Comparison of ENCODE assay signal across 18 mouse cellular contexts in the genomic region with DNA sequence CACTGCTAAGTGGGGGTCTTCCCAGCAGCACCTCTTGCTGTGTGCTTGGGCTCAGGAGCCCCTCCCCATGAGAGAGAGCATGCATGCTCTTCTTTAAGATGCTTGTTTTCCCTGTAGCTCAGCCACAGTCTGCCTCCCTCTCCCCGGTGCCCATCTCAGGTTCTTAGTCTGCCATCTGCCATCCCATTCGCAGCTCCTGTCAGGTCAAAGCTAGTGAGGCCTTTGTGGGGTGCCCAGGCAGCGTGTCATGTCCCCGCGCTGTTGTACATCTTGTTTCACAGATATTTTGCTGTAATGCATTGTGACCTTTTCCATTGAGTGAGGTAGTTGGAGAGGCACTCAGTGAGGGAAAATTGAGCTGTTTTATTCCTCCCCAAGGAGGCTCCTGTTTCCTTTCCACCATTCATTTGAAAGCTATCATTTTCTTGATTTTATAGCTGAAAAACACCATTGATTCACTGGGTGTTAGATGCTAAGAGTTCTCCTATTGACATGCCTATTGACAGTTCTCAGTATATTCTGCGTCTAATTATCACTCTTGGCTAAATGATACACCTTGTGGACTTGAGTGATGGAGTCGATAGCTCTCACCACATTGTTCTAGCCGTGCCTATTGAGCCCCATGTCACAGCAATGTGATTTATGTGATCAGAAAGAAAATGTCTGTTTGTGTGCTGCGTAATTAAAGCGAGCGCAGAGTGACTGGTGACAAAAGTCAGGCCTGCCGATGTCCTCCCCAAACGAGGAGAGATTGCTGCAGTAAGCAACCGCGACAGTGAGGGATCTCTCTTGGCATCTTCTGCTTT.
DNase-seq lines count a peak whose midpoint lies in the region; ATAC-seq and TF ChIP-seq lines count a peak whose summit lies in the region.
"Had no signal": no experiment of that assay in that cellular context is flagged by ENCODE, and none has a peak within 500 bp of the region (broad histone marks: within the 10 kb centered on the region; RNA-seq: fewer than 3 reads in every experiment).

No protein-coding gene starts in this region.

- H3K4me2 ChIP-seq in hindbrain, embryonic 11.5 days (replicated peaks; ENCODE audit: low read depth, low read length): no peak overlapping the region
- H3K4me2 ChIP-seq in hindbrain, postnatal 0 days (ENCODE audit: low read depth, low read length): no peak overlapping the region
- H3K4me2 ChIP-seq in neural tube, embryonic 11.5 days (ENCODE audit: low read depth): no peak overlapping the region
- H3K4me2 ChIP-seq: neural tube, embryonic 12.5 days had no signal

- TF ChIP-seq CTCF in hindbrain, postnatal 0 days (IDR thresholded peaks at IDR 0.05; ENCODE audit: low read depth): no peak

- no peaks in the 10 kb centered on the region for H3K27me3 ChIP-seq in hindbrain, embryonic 11.5 days (ENCODE audit: control insufficient read depth, insufficient read depth, low read length)
- no peaks in the 10 kb centered on the region for H3K27me3 ChIP-seq in hindbrain, postnatal 0 days (ENCODE audit: insufficient read depth, low read length)
- no peaks in the 10 kb centered on the region for H3K27me3 ChIP-seq in neural tube, embryonic 11.5 days (ENCODE audit: control insufficient read depth, insufficient read depth, low read length)
- H3K27me3 ChIP-seq: CH12.LX; neural tube, embryonic 12.5 days had no signal

- ATAC-seq in hindbrain, embryonic 11.5 days (ENCODE audit: low FRiP score): no peak
- no peak for ATAC-seq in hindbrain, postnatal 0 days
- no peak for ATAC-seq in neural tube, embryonic 11.5 days (ENCODE audit: insufficient read depth, low FRiP score, low TSS enrichment)
- ATAC-seq in CD4-positive, CD25-positive, alpha-beta regulatory T cell, adult 4 months: no peak
- ATAC-seq: midbrain, embryonic 16.5 days had no signal

- no peak overlapping the region for H3K27ac ChIP-seq in hindbrain, embryonic 11.5 days (ENCODE audit: low read depth, low read length)
- no peak overlapping the region for H3K27ac ChIP-seq in hindbrain, postnatal 0 days
- H3K27ac ChIP-seq in neural tube, embryonic 11.5 days (ENCODE audit: low read depth, low read length): no peak overlapping the region
- H3K27ac ChIP-seq: macrophage; neural tube, embryonic 12.5 days had no signal

- no peaks in the 10 kb centered on the region for H3K9me3 ChIP-seq in hindbrain, embryonic 11.5 days (ENCODE audit: control insufficient read depth, low read length)
- no peaks in the 10 kb centered on the region for H3K9me3 ChIP-seq in hindbrain, postnatal 0 days (ENCODE audit: low read length)
- H3K9me3 ChIP-seq in neural tube, embryonic 11.5 days (ENCODE audit: control insufficient read depth, low read length): no peaks in the 10 kb centered on the region
- H3K9me3 ChIP-seq: neural tube, embryonic 12.5 days had no signal

- WGBS in hindbrain, embryonic 11.5 days: 42% methylated on average over 15 of the region's 15 CpGs
- WGBS in hindbrain, postnatal 0 days: 48% methylated on average over 15 of the region's 15 CpGs
- 37% methylated on average over 15 of the region's 15 CpGs for WGBS in neural tube, embryonic 11.5 days

- no peak overlapping the region for H3K4me3 ChIP-seq in hindbrain, embryonic 11.5 days (ENCODE audit: low read depth, low read length)
- H3K4me3 ChIP-seq in hindbrain, postnatal 0 days (ENCODE audit: low read length): no peak overlapping the region
- no peak overlapping the region for H3K4me3 ChIP-seq in neural tube, embryonic 11.5 days (ENCODE audit: low read depth, low read length)
- H3K4me3 ChIP-seq: neural tube, embryonic 12.5 days had no signal

- no peaks in the 10 kb centered on the region for H3K36me3 ChIP-seq in hindbrain, embryonic 11.5 days (ENCODE audit: control insufficient read depth, insufficient read depth, low read length)
- no peaks in the 10 kb centered on the region for H3K36me3 ChIP-seq in hindbrain, postnatal 0 days (ENCODE audit: insufficient read depth, low read length)
- no peaks in the 10 kb centered on the region for H3K36me3 ChIP-seq in neural tube, embryonic 11.5 days (ENCODE audit: control insufficient read depth, insufficient read depth, low read length)
- H3K36me3 ChIP-seq: neural tube, embryonic 12.5 days had no signal

- peak; percentile 13 to 25 for DNase-seq in cerebellum, postnatal 14 days
- no peak for DNase-seq in cerebellum, adult 18-20 months
- DNase-seq in hindbrain, embryonic 11.5 days (ENCODE audit: low spot score): peak; percentile 35
- no peak for DNase-seq in hindbrain, postnatal 0 days (ENCODE audit: low spot score)
- peak; percentile 22 for DNase-seq in neural tube, embryonic 11.5 days (ENCODE audit: low spot score)
- no peak for DNase-seq in neural tube, embryonic 10.5 days (ENCODE audit: extremely low spot score, low spot score)
- no peak for DNase-seq in gastrocnemius, postnatal 4 days (ENCODE audit: low spot score in 2 of 2)
- DNase-seq: gastrocnemius, postnatal 10 days; kidney, adult 8-10 months; kidney, postnatal 25 days; layer of hippocampus, adult 9-11 months; lung, adult 2 months; thymus, postnatal 25 days had no signal

- no peak overlapping the region for H3K9ac ChIP-seq in hindbrain, embryonic 11.5 days (ENCODE audit: low read depth, low read length)
- no peak overlapping the region for H3K9ac ChIP-seq in hindbrain, postnatal 0 days (replicated peaks; ENCODE audit: low read length)
- H3K9ac ChIP-seq in neural tube, embryonic 11.5 days (ENCODE audit: low read length): no peak overlapping the region
- H3K9ac ChIP-seq: neural tube, embryonic 12.5 days had no signal

- peaks cover 3% of the 10 kb centered on the region; the same call in 1 of the 2 replicates for H3K4me1 ChIP-seq in hindbrain, embryonic 11.5 days (replicated peaks; ENCODE audit: control insufficient read depth, insufficient read depth, low read length)
- peaks cover 12% of the 10 kb centered on the region; the same call in 1 of the 2 replicates for H3K4me1 ChIP-seq in hindbrain, postnatal 0 days (ENCODE audit: insufficient read depth, low read length)
- H3K4me1 ChIP-seq in neural tube, embryonic 11.5 days (ENCODE audit: control insufficient read depth, insufficient read depth, low read length): peaks cover 9% of the 10 kb centered on the region

Comparison
In these comparisons a context has a peak if more than half of its experiments do, and no peak if none do; other contexts are left out.
1. DNase-seq: peak in cerebellum, postnatal 14 days (2 of 2), hindbrain, embryonic 11.5 days (single experiment) and neural tube, embryonic 11.5 days (single experiment); none in cerebellum, adult 18-20 months (0 of 2), hindbrain, postnatal 0 days (single experiment), neural tube, embryonic 10.5 days (single experiment) and gastrocnemius, postnatal 4 days (0 of 2).